Mouse (Mus musculus) forebrain, postnatal 0 days (tissue): ENCODE measurements around the gene Ppm1f. TPM values are rescaled to one million over a fixed set of nuclear protein-coding genes. Genes with fewer than 3 reads are reported as not detected.
A peak's percentile ranks its signal among the peaks of the same experiment; 100 is the strongest.

Source experiments
- ATAC-seq: fragments of 200-750 bp; cut with Nextera tagmentation; 2 replicates; pipeline ENCODE4 v1.8.0; 2017; ENCODE audit warnings: mild to moderate bottlenecking, moderate library complexity
- DNase-seq: peaks from one replicate; pipeline ENCODE4 v3.0.0-alpha.2; 2015
- H3K27ac ChIP-seq: fragments of 300-500 bp; sonication (generic); 2 replicates; pipeline ENCODE4 v1.5.1; 2014; ENCODE audit warnings: low read depth, mild to moderate bottlenecking, antibody characterized with exemption, low read length, moderate library complexity, mixed read lengths
- H3K27me3 ChIP-seq: fragments of 300-500 bp; sonication (generic); 2 replicates; pipeline ENCODE4 v1.6.1; 2014; ENCODE audit warnings: mild to moderate bottlenecking, low read length, mixed read lengths; ENCODE audit not compliant: insufficient read depth
- H3K36me3 ChIP-seq: fragments of 300-500 bp; sonication (generic); 2 replicates; pipeline ENCODE4 v1.6.1; 2014; ENCODE audit warnings: mild to moderate bottlenecking, moderate library complexity; ENCODE audit not compliant: insufficient read depth
- H3K4me1 ChIP-seq: fragments of 300-500 bp; sonication (generic); 2 replicates; pipeline ENCODE4 v1.6.1; 2014; ENCODE audit warnings: antibody characterized with exemption; ENCODE audit not compliant: insufficient read depth
- H3K4me2 ChIP-seq: fragments of 300-500 bp; sonication (generic); 2 replicates; pipeline ENCODE4 v1.6.1; 2014; ENCODE audit warnings: low read depth, mild to moderate bottlenecking, moderate library complexity
- H3K4me3 ChIP-seq: fragments of 300-500 bp; sonication (generic); 2 replicates; pipeline ENCODE4 v1.5.1; 2014; ENCODE audit warnings: low read depth, low read length, mixed read lengths
- H3K9ac ChIP-seq: fragments of 300-500 bp; sonication (generic); 2 replicates; pipeline ENCODE4 v1.6.1; 2014; ENCODE audit warnings: mild to moderate bottlenecking
- H3K9me3 ChIP-seq: fragments of 300-500 bp; sonication (generic); 2 replicates; pipeline ENCODE4 v1.6.1; 2016; ENCODE audit warnings: low read length
- CTCF ChIP-seq: sonication (generic); IDR thresholded peaks from 2 replicates; pipeline ENCODE4 v1.5.1; 2016; ENCODE audit warnings: antibody characterized with exemption, control low read depth, low read depth
- WGBS: fragments of 180-500 bp; shearing (Covaris S2); extraction: QIAGEN DNeasy Blood & Tissue Kit; methylation state at CpG from one replicate; pipeline ENCODE4 v1.1.7; 2014; 5-methylcytosine and 5-hydroxymethylcytosine counted together
- polyA plus RNA-seq: library from polyadenylated mRNA; unstranded; fragments of >200 nt; fragmentation: Nextera tagmentation; extraction: Ambion mirVana; gene quantifications from 2 replicates; pipeline ENCODE4 v1.2.1, GENCODE M21; 2015
- total RNA-seq: library from RNA; depleted of rRNA; stranded (reverse); fragments of >200 nt; gene quantifications from 2 replicates; pipeline ENCODE4 v1.2.3, GENCODE M21; 2014

Ppm1f gene
- total and polyA plus RNA-seq, 2 experiments from 2014 or later: 12.1 to 34.7 TPM

GRCm38 (mm10) chr16:16888341-16888740 lies 7.9 kb upstream of the Ppm1f start:
- Histone ChIP-seq H3K27me3 (no peaks in the 10 kb centered on the region), H3K36me3 (peaks cover 93% of the 10 kb centered on the region), H3K9ac (no peak overlapping the region), H3K27ac (no peak overlapping the region), H3K9me3 (no peaks in the 10 kb centered on the region), H3K4me3 (no peak overlapping the region), H3K4me1 (no peaks in the 10 kb centered on the region), H3K4me2 (no peak overlapping the region)
- ATAC-seq (no peak), DNase-seq (no peak)
- 94% methylated on average over 1 of the region's 1 CpGs for WGBS
- TF ChIP-seq CTCF: no peak

DNA sequence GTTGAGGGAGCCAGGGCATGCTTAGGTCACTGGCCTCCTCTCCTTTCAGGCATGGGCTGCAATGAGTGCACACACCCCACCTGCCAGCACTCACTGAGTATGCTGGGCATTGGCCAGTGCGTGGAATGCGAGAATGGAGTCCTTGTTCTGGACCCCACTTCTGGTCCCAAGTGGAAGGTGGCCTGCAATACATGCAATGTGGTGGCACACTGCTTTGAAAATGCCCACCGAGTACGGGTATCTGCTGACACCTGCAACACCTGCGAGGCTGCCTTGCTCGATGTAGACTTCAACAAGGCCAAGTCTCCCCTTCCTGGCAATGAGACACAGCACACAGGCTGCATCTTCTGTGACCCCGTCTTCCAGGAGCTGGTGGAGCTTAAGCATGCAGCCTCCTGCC lies 3.9 kb upstream of the Ppm1f start:
- WGBS: 93% methylated on average over 7 of the region's 7 CpGs

GRCm38 (mm10) chr16:16896015-16896381 lies 271 bp upstream of the Ppm1f start:
- DNase-seq (no peak), ATAC-seq (peak; percentile 54; the same call in 1 of the 2 replicates)
- Histone ChIP-seq H3K9ac (peak overlapping the region; percentile 77; the same call in 1 of the 2 replicates), H3K4me1 (peaks cover 13% of the 10 kb centered on the region; the same call in 1 of the 2 replicates), H3K4me2 (peak overlapping the region; percentile 81; the same call in 1 of the 2 replicates), H3K9me3 (no peaks in the 10 kb centered on the region), H3K4me3 (peak overlapping the region; percentile 68; the same call in 1 of the 2 replicates), H3K27me3 (no peaks in the 10 kb centered on the region), H3K36me3 (peaks cover 20% of the 10 kb centered on the region), H3K27ac (peak overlapping the region; percentile 57; the same call in 1 of the 2 replicates)
- 20% methylated on average over 4 of the region's 4 CpGs for WGBS
- no peak for TF ChIP-seq CTCF

More for the DNA sequence above, 3.9 kb upstream of the Ppm1f start:
- Histone ChIP-seq H3K36me3 (peaks cover 56% of the 10 kb centered on the region), H3K9me3 (no peaks in the 10 kb centered on the region), H3K9ac (no peak overlapping the region), H3K4me1 (peaks cover 5% of the 10 kb centered on the region; the same call in 1 of the 2 replicates), H3K27me3 (no peaks in the 10 kb centered on the region), H3K4me2 (no peak overlapping the region), H3K27ac (no peak overlapping the region), H3K4me3 (no peak overlapping the region)
- DNase-seq (no peak), ATAC-seq (no peak)
- TF ChIP-seq CTCF: no peak

- Histone ChIP-seq H3K9ac (peak overlapping the region; percentile 77), H3K9me3 (no peaks in the 10 kb centered on the region), H3K4me2 (peak overlapping the region; percentile 81), H3K27ac (peak overlapping the region; percentile 77), H3K27me3 (no peaks in the 10 kb centered on the region), H3K4me3 (peak overlapping the region; percentile 68), H3K4me1 (peaks cover 13% of the 10 kb centered on the region; the same call in 1 of the 2 replicates), H3K36me3 (peaks cover 10% of the 10 kb centered on the region)
- ATAC-seq (no peak; the same call in 1 of the 2 replicates), DNase-seq (no peak)
- 22% methylated on average over 10 of the region's 10 CpGs for WGBS
- TF ChIP-seq CTCF: no peak
Observed at GRCm38 (mm10) chr16:16897056-16897584, 851 bp downstream of the Ppm1f start.

GRCm38 (mm10) chr16:16902329-16902728 lies 6.1 kb downstream of the Ppm1f start:
- ATAC-seq (no peak), DNase-seq (no peak)
- Histone ChIP-seq H3K27ac (no peak overlapping the region), H3K4me2 (no peak overlapping the region), H3K4me3 (no peak overlapping the region), H3K4me1 (peaks cover 8% of the 10 kb centered on the region; the same call in 1 of the 2 replicates), H3K9me3 (no peaks in the 10 kb centered on the region), H3K9ac (no peak overlapping the region), H3K27me3 (no peaks in the 10 kb centered on the region), H3K36me3 (peaks cover 36% of the 10 kb centered on the region)
- no peak for TF ChIP-seq CTCF
- WGBS: 85% methylated on average over 4 of the region's 4 CpGs

GRCm38 (mm10) chr16:16903188-16903587 lies 6.9 kb downstream of the Ppm1f start:
- 90% methylated on average over 5 of the region's 5 CpGs for WGBS
- no peak overlapping the region for H3K4me2 ChIP-seq
- no peak overlapping the region for H3K27ac ChIP-seq
- no peaks in the 10 kb centered on the region for H3K9me3 ChIP-seq
- no peak for TF ChIP-seq CTCF
- H3K36me3 ChIP-seq: peaks cover 43% of the 10 kb centered on the region
- no peak for ATAC-seq
- no peaks in the 10 kb centered on the region for H3K27me3 ChIP-seq
- H3K4me1 ChIP-seq: no peaks in the 10 kb centered on the region; the same call in 1 of the 2 replicates
- no peak for DNase-seq
- H3K9ac ChIP-seq: no peak overlapping the region
- no peak overlapping the region for H3K4me3 ChIP-seq

DNA sequence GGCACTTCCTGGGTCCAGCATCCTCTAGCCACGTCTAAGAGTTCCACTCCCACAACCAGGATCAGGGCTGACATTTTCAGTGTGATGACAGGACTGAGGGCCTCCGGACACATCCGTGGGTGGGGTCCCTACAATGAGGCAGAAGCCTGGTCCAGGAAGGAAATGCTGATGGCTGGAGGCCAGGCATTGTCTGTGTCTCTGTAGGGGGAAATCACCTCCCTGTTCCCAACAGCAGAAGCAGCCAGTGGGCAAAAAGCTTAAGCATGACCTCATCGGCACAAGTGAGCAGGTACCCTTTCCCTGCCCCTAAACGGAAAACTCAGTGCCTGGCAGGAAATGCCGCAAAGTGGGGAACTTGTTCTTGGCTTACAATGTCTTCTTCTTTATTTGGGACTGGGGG lies 11.5 kb downstream of the Ppm1f start:
- H3K4me1 ChIP-seq: no peaks in the 10 kb centered on the region
- WGBS: 77% methylated on average over 6 of the region's 6 CpGs
- TF ChIP-seq CTCF: no peak
- H3K27ac ChIP-seq: no peak overlapping the region
- peaks cover 73% of the 10 kb centered on the region for H3K36me3 ChIP-seq
- H3K4me2 ChIP-seq: no peak overlapping the region
- H3K9ac ChIP-seq: no peak overlapping the region
- no peaks in the 10 kb centered on the region for H3K9me3 ChIP-seq
- H3K4me3 ChIP-seq: no peak overlapping the region
- no peaks in the 10 kb centered on the region for H3K27me3 ChIP-seq
- ATAC-seq (no peak), DNase-seq (no peak)
